Mouse (Mus musculus) liver, embryonic 11.5 days (tissue): Measurements from ENCODE around the gene Mgat4e. TPM values are rescaled to one million over a fixed set of nuclear protein-coding genes. Genes with fewer than 3 reads are reported as not detected.

Experiments
- ATAC-seq: fragments of 200-750 bp; cut with Nextera tagmentation; replicated peaks from 2 replicates; pipeline ENCODE4 v1.8.0; 2017; ENCODE audit warnings: moderate number of reproducible peaks, mild to moderate bottlenecking, moderate TSS enrichment, moderate library complexity; ENCODE audit not compliant: low FRiP score
- DNase-seq: peaks from one replicate; pipeline ENCODE4 v3.0.0-alpha.2; 2017; ENCODE audit warnings: low spot score
- H3K27ac ChIP-seq: fragments of 300-500 bp; sonication (generic); 2 replicates; pipeline ENCODE4 v1.5.1; 2014; ENCODE audit warnings: mild to moderate bottlenecking, low read depth, low read length, control low read depth
- H3K27me3 ChIP-seq: fragments of 300-500 bp; sonication (generic); replicated peaks from 2 replicates; pipeline ENCODE4 v1.6.1; 2014; ENCODE audit warnings: low read length, mixed read lengths; ENCODE audit not compliant: control insufficient read depth, insufficient read depth
- H3K36me3 ChIP-seq: fragments of 300-500 bp; sonication (generic); 2 replicates; pipeline ENCODE4 v1.6.1; 2014; ENCODE audit warnings: mild to moderate bottlenecking, low read length, moderate library complexity, mixed read lengths; ENCODE audit not compliant: control insufficient read depth, insufficient read depth
- H3K4me1 ChIP-seq: fragments of 300-500 bp; sonication (generic); replicated peaks from 2 replicates; pipeline ENCODE4 v1.6.1; 2014; ENCODE audit warnings: low read length, mixed read lengths; ENCODE audit not compliant: control insufficient read depth, insufficient read depth
- H3K4me2 ChIP-seq: fragments of 300-500 bp; sonication (generic); 2 replicates; pipeline ENCODE4 v1.6.1; 2014; ENCODE audit warnings: mild to moderate bottlenecking, control low read depth, moderate library complexity
- H3K4me3 ChIP-seq: fragments of 300-500 bp; sonication (generic); 2 replicates; pipeline ENCODE4 v1.5.1; 2014; ENCODE audit warnings: low read depth, low read length, control low read depth
- H3K9ac ChIP-seq: fragments of 300-500 bp; sonication (generic); 2 replicates; pipeline ENCODE4 v1.6.1; 2014; ENCODE audit warnings: low read depth, low read length, control low read depth
- H3K9me3 ChIP-seq: fragments of 300-500 bp; sonication (generic); 2 replicates; pipeline ENCODE4 v1.6.1; 2016; ENCODE audit warnings: low read length, inconsistent platforms, mixed read lengths; ENCODE audit not compliant: control insufficient read depth
- WGBS: fragments of 180-500 bp; shearing (Covaris S2); extraction: QIAGEN DNeasy Blood & Tissue Kit; methylation state at CpG from one replicate; pipeline ENCODE4 v1.1.7; 2014; 5-methylcytosine and 5-hydroxymethylcytosine counted together
- polyA plus RNA-seq: library from polyadenylated mRNA; unstranded; fragments of >200 nt; fragmentation: Nextera tagmentation; extraction: Ambion mirVana; gene quantifications from 2 replicates; pipeline ENCODE4 v1.2.1, GENCODE M21; 2014

Mgat4e gene
- polyA plus RNA-seq, 1 experiment from 2014 or later, result not detected

DNA sequence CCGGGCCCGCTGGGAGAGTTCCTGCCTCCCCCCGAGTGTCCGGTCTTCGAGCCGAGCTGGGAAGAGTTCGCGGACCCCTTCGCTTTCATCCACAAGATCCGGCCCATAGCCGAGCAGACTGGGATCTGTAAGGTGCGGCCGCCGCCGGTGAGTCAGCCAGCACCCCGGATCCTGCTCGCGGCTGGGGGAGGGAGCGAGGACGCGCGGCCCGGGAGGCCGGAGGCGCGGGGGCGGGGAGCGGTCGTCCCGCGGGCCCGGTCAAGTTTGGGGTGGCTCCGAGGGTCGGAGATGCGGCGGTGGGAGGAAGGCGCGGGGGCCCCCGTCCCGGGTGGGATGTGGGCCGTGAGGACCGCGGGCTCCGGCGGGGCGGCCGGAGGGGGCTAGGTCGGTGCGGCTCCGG is 10.9 kb upstream of the Mgat4e start:
- H3K9ac ChIP-seq, result peak overlapping the region; percentile 96
- DNase-seq (no peak), ATAC-seq (no peak)
- H3K4me2 ChIP-seq, result peak overlapping the region; percentile 89
- peak overlapping the region; percentile 98 for H3K4me3 ChIP-seq
- under 1% methylated on average over 49 of the region's 50 CpGs for whole genome bisulfite sequencing
- no peaks in the 10 kb centered on the region for H3K9me3 ChIP-seq
- no peaks in the 10 kb centered on the region for H3K36me3 ChIP-seq
- peaks cover 25% of the 10 kb centered on the region for H3K4me1 ChIP-seq
- H3K27me3 ChIP-seq, result no peaks in the 10 kb centered on the region
- peak overlapping the region; percentile 82 for H3K27ac ChIP-seq

- peak within 1 kb of the TSS; percentile 89 for H3K4me2 ChIP-seq
- ATAC-seq, result no peak; the same call in 1 of the 2 replicates
- H3K9ac ChIP-seq, result peak within 1 kb of the TSS; percentile 96
- WGBS, result 0% methylated on average over 34 of the region's 34 CpGs
- peak within 1 kb of the TSS; percentile 82 for H3K27ac ChIP-seq
- H3K36me3 ChIP-seq, result no peaks in the 10 kb centered on the region
- peaks cover 29% of the 10 kb centered on the region for H3K4me1 ChIP-seq
- H3K9me3 ChIP-seq, result no peaks in the 10 kb centered on the region
- DNase-seq, result peak; percentile 88
- peak within 1 kb of the TSS; percentile 98 for H3K4me3 ChIP-seq
- H3K27me3 ChIP-seq, result no peaks in the 10 kb centered on the region
Observed at GRCm38 (mm10) chr1:134559976-134560375, 10.5 kb upstream of the Mgat4e start, which contains the start of gene Kdm5b. Gene Kdm5b, plus strand, starts transcription at chr1:134560171.

GRCm38 (mm10) chr1:134559226-134559625 is 9.7 kb upstream of the Mgat4e start:
- peaks cover 29% of the 10 kb centered on the region for H3K4me1 ChIP-seq
- H3K4me2 ChIP-seq, result peak overlapping the region; percentile 89; the same call in 1 of the 2 replicates
- no peaks in the 10 kb centered on the region for H3K36me3 ChIP-seq
- DNase-seq (no peak), ATAC-seq (no peak)
- H3K27ac ChIP-seq, result no peak overlapping the region
- no peaks in the 10 kb centered on the region for H3K9me3 ChIP-seq
- H3K9ac ChIP-seq, result no peak overlapping the region
- no peaks in the 10 kb centered on the region for H3K27me3 ChIP-seq
- 87% methylated on average over 3 of the region's 3 CpGs for whole genome bisulfite sequencing
- H3K4me3 ChIP-seq, result no peak overlapping the region

- H3K9me3 ChIP-seq, result no peaks in the 10 kb centered on the region
- no peak overlapping the region for H3K4me3 ChIP-seq
- DNase-seq, result no peak
- no peak for ATAC-seq
- no peaks in the 10 kb centered on the region for H3K27me3 ChIP-seq
- H3K9ac ChIP-seq, result no peak overlapping the region
- H3K36me3 ChIP-seq, result no peaks in the 10 kb centered on the region
- no peak overlapping the region for H3K27ac ChIP-seq
- H3K4me1 ChIP-seq, result peaks cover 26% of the 10 kb centered on the region
- no peak overlapping the region for H3K4me2 ChIP-seq
- 72% methylated on average over 5 of the region's 5 CpGs for WGBS
Observed at GRCm38 (mm10) chr1:134558511-134558910, 9.0 kb upstream of the Mgat4e start.

DNA sequence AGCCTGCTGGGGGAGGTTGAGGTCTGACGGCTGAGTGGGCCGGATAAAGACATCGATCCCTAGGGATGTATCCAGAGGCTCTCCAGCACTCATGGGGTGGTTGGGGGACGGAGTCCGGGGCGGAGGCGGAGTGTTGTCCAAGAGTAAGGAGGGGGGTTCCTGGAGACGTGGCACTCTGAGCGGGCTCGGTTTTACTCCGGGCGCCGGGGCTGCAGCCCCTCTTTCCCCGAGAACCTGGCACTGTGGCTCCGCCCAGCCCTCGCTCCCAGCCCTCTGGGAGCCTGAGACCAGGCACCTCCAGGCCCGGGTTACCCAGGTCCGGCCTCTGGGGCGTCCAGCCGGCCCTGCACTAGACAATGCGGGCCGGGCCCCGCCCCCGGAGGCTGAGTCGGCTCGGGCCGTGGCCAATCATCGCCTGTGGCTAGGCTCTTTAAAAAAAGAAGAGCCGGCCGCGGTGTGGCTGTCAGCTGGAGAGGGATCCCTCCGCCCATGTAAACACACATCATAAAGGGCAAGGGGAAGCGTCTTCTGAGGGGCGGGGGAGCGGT is 7.3 kb upstream of the Mgat4e start:
- H3K27me3 ChIP-seq, result no peaks in the 10 kb centered on the region
- DNase-seq (peak; percentile 96), ATAC-seq (peak; percentile 94)
- H3K4me2 ChIP-seq, result peak overlapping the region; percentile 97
- H3K36me3 ChIP-seq, result no peaks in the 10 kb centered on the region
- H3K27ac ChIP-seq, result peak overlapping the region; percentile 82
- H3K4me3 ChIP-seq, result peak overlapping the region; percentile 73
- H3K4me1 ChIP-seq, result peaks cover 19% of the 10 kb centered on the region
- H3K9me3 ChIP-seq, result no peaks in the 10 kb centered on the region
- H3K9ac ChIP-seq, result peak overlapping the region; percentile 75
- under 1% methylated on average over 35 of the region's 35 CpGs for WGBS

DNA sequence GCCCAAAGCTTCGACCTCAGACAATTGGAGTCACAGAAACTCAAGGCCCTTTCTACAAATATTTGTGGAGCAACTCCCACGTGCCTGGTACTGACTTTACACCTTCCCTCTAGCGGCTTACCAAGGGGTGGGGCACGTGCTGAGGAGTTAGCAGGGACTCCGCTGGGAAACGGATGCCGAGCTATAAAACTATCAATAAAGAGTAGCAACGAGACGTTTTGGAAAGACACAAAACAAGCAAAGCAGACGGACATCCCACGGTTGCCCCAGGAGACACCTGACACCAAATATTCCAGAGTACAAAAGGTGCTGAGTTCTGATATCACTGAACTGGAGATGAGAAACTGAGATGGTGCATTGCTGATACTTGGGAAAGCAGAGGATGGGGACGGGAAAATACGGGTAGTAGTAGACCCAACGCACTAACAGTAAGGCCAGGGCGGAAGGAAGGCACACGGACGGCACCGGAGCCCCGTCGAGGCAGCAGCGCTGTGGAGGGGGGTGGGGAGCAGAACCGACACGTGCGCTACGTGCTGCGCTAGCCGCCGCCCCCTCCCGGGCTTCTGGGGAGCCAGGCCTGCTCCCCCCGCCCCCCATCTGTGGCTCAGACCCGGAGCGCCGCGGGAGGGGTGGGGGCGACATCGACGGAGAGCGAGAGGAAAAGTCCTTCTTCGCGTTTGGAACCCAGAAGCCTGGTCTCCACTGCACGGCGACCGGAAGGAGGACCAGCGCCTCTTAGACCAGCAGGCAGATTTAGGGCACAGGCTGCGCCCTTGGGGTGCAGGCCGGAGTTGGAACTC is 6.6 kb upstream of the Mgat4e start:
- Histone ChIP-seq H3K4me1 (peaks cover 16% of the 10 kb centered on the region), H3K36me3 (no peaks in the 10 kb centered on the region), H3K4me2 (peak overlapping the region; percentile 97), H3K27ac (peak overlapping the region; percentile 82), H3K9me3 (no peaks in the 10 kb centered on the region), H3K9ac (peak overlapping the region; percentile 75), H3K4me3 (peak overlapping the region; percentile 73), H3K27me3 (no peaks in the 10 kb centered on the region)
- WGBS, result 3% methylated on average over 44 of the region's 46 CpGs
- ATAC-seq, result peak; percentile 44
- no peak for DNase-seq

DNA sequence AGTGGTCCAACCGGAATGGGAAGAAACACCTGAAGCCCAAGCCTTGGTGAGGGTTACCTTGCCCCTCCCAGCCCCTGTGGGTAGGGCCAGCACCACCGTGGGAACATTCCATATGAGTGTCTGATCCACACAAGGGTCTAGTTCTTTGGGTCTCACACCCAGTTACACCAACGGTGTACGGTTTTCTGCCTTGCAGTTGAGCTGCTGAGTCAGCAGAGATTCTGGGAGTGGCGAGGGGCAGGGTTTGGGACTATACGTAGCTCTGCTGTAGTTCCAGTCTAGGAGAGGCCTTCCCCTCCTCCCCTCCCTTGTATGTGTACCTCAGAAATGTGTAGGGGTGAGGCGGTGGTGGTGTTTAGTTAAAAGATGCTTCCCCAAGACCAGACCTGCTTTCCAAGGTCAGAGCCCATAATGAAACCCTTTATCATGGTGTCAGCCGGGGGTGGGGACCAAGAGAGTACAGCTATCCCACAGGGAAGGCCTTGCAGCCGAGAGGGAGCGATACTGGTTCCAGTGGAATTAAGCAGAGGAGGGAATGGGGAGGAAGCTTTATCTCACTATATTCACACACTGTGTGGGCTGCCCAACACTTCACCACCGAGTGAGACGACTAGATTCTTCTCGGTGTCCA is 5.9 kb upstream of the Mgat4e start:
- Histone ChIP-seq H3K4me2 (peak overlapping the region; percentile 97), H3K9me3 (no peaks in the 10 kb centered on the region), H3K9ac (no peak overlapping the region), H3K36me3 (no peaks in the 10 kb centered on the region), H3K27me3 (no peaks in the 10 kb centered on the region), H3K4me3 (peak overlapping the region; percentile 73), H3K27ac (peak overlapping the region; percentile 34), H3K4me1 (peaks cover 16% of the 10 kb centered on the region)
- peak; percentile 49 for DNase-seq
- ATAC-seq, result no peak
- whole genome bisulfite sequencing, result 25% methylated on average over 13 of the region's 13 CpGs

DNA sequence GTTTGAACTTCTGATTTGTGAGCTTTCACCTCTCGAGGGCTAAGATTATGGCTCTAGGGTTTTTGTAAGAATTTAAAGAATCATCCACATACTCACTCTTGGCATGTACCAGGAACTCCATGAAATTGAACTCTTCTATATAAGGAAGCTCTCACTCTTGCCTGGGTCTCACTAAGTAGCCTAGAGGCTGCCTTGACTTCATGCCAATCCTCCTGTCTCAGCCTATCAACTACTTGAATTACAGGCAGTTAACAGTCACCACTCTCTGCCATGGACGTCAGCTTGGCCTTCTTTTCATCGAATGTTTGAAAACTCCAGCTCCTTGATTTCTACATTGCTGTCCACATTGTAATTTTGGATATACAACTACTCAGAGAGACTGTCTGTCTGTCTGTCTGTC is 2.9 kb upstream of the Mgat4e start:
- ATAC-seq, result no peak
- Histone ChIP-seq H3K36me3 (no peaks in the 10 kb centered on the region), H3K4me3 (no peak overlapping the region), H3K27ac (no peak overlapping the region), H3K27me3 (no peaks in the 10 kb centered on the region), H3K4me1 (peaks cover 15% of the 10 kb centered on the region), H3K9me3 (no peaks in the 10 kb centered on the region), H3K9ac (no peak overlapping the region), H3K4me2 (no peak overlapping the region)
- 60% methylated on average over 3 of the region's 3 CpGs for WGBS
- DNase-seq, result no peak
